Mouse (Mus musculus): Measurements from ENCODE around the gene Tle4. TPM values are rescaled to one million over a fixed set of nuclear protein-coding genes. Genes with fewer than 3 reads are reported as not detected.

The Tle4 gene
- 49.6 TPM for polyA plus RNA-seq (2014; fragmentation: Illumina TruSeq; extraction: RNeasy Lipid Tissue Mini Kit (QIAGEN cat#74804); ENCODE audit: low read depth, low replicate concordance)

GRCm38 (mm10) chr19:14597917-14598689, at the start of gene Tle4:
TSS of gene Tle4 (minus strand) at chr19:14598051.

Measured in sigmoid colon, adult 10 weeks (tissue).